Mouse (Mus musculus) ovary, adult 10 weeks (tissue): ENCODE data around the gene Igsf11. TPM values are rescaled to one million over a fixed set of nuclear protein-coding genes. Genes with fewer than 3 reads are reported as not detected.

ENCODE experiments used
- polyA plus RNA-seq: library from polyadenylated mRNA; stranded (reverse); fragments of 350-450 nt; fragmentation: Illumina TruSeq; extraction: RNeasy Lipid Tissue Mini Kit (QIAGEN cat#74804); gene quantifications from one replicate; pipeline ENCODE4 v1.2.3, GENCODE M21; 2014

Igsf11 gene
- 49.1 TPM for polyA plus RNA-seq

DNA sequence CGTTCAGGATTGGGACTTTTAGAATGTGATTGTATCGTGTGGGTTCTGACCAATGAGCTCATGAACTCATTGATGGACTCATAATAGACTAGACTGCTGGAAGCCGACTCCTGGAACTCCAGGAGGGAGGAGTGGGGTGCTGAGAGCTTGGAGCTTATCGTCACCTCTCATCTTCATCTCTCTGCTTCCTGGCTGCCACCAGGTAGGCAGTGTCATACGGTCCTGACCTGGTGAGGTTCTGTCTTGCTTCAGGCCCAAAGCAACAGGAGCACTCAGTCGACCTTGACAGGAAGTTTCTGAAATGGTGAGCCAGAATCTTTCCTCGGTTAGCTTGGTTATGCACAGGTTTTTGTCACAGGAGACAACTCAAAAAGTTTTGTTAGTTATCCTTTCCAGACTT lies at the start of gene Igsf11:
Gene Igsf11 (plus strand): TSS at position 301 of the 400 bp plus-strand sequence.

Other genes starting within 250 kb of the Igsf11 start
- gene Arhgap31, start 179.4 kb upstream of the Igsf11 start, polyA plus RNA-seq: 58.4 TPM
- 83.2 TPM for gene B4galt4, start 150.4 kb upstream of the Igsf11 start, polyA plus RNA-seq
- 37.2 TPM for gene Upk1b, start 92.3 kb upstream of the Igsf11 start, polyA plus RNA-seq
- not detected for gene 4930435E12Rik, start 63.9 kb upstream of the Igsf11 start, polyA plus RNA-seq